In the genomic region with DNA sequence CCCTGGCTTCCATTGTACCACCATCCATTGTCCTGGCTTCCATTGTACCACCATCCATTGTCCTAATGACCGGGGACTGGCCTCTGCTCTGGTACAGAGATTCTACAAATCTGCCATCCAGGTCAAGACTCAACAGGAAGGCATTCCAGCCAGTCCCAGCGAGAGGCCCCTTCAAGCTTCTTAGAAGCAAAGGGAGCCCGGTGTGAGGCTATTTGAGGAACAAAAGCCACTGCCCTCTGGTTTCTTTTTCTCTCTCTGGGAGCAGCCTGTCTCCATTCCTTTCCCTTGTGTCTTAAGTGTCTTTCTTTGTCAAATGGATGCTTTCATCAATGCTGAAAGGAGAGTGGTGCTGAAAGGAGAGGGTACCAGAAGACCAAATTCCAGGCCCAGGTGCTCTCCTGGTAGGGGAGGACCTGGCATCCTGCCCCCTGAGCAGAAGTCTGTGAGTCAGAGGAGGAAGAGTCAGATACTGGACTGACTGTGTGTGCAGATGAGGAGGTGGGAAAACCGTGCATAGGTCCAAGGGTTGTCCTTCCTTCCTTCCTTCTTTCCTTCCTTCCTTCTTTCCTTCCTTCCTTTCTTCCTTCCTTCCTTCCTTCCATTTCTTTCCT, we compare ENCODE assay signal across 16 mouse cellular contexts. TPM values are rescaled to one million over a fixed set of nuclear protein-coding genes. Genes with fewer than 3 reads are reported as not detected.
A peak's percentile ranks its signal among the peaks of the same experiment; 100 is the strongest.
DNase-seq lines count a peak whose midpoint lies in the region; ATAC-seq and TF ChIP-seq lines count a peak whose summit lies in the region.
"Had no signal": no experiment of that assay in that cellular context is flagged by ENCODE, and none has a peak within 500 bp of the region (broad histone marks: within the 10 kb centered on the region; RNA-seq: fewer than 3 reads in every experiment).

No protein-coding gene starts in this region.

- H3K27ac ChIP-seq in hindbrain, embryonic 11.5 days (ENCODE audit: low read depth, low read length): no peak overlapping the region
- H3K27ac ChIP-seq in hindbrain, postnatal 0 days: no peak overlapping the region
- H3K27ac ChIP-seq: hindbrain, embryonic 12.5 days; intestine, embryonic 15.5 days; midbrain, embryonic 13.5 days had no signal

- WGBS in hindbrain, embryonic 11.5 days: 9% methylated on average over 4 of the region's 4 CpGs
- WGBS in hindbrain, postnatal 0 days: 9% methylated on average over 4 of the region's 4 CpGs

- no peaks in the 10 kb centered on the region for H3K4me1 ChIP-seq in hindbrain, embryonic 11.5 days (replicated peaks; ENCODE audit: control insufficient read depth, insufficient read depth, low read length)
- H3K4me1 ChIP-seq in hindbrain, postnatal 0 days (ENCODE audit: insufficient read depth, low read length): no peaks in the 10 kb centered on the region
- H3K4me1 ChIP-seq: intestine, embryonic 15.5 days had no signal

- H3K4me3 ChIP-seq in hindbrain, embryonic 11.5 days (ENCODE audit: low read depth, low read length): no peak overlapping the region
- H3K4me3 ChIP-seq in hindbrain, postnatal 0 days (ENCODE audit: low read length): no peak overlapping the region
- H3K4me3 ChIP-seq: hindbrain, embryonic 12.5 days; intestine, embryonic 15.5 days; midbrain, embryonic 13.5 days had no signal

- H3K36me3 ChIP-seq in hindbrain, embryonic 11.5 days (ENCODE audit: control insufficient read depth, insufficient read depth, low read length): no peaks in the 10 kb centered on the region
- no peaks in the 10 kb centered on the region for H3K36me3 ChIP-seq in hindbrain, postnatal 0 days (ENCODE audit: insufficient read depth, low read length)
- H3K36me3 ChIP-seq: hindbrain, embryonic 12.5 days; intestine, embryonic 15.5 days; midbrain, embryonic 13.5 days had no signal

- intact Hi-C loops in gastrocnemius, postnatal 14 days (cut with DNase I; ENCODE audit: low total_unique reads): no loop called here

- H3K4me2 ChIP-seq in hindbrain, embryonic 11.5 days (replicated peaks; ENCODE audit: low read depth, low read length): no peak overlapping the region
- no peak overlapping the region for H3K4me2 ChIP-seq in hindbrain, postnatal 0 days (ENCODE audit: low read depth, low read length)
- H3K4me2 ChIP-seq: hindbrain, embryonic 12.5 days; intestine, embryonic 15.5 days; midbrain, embryonic 13.5 days had no signal

- DNase-seq in hindbrain, embryonic 11.5 days (ENCODE audit: low spot score): peak; percentile 18
- no peak for DNase-seq in hindbrain, postnatal 0 days (ENCODE audit: low spot score)
- DNase-seq in Muller cell, postnatal 12 days (ENCODE audit: inconsistent ontology term): peak; percentile 73
- peak; percentile 74 for DNase-seq in cerebellum, postnatal 14 days
- peak; percentile 28 for DNase-seq in mesoderm, embryonic 11.5 days (ENCODE audit: low read depth, low spot score)
- no peak for DNase-seq in gastrocnemius, postnatal 14 days
- DNase-seq in adrenal gland, postnatal 36 days: no peak
- DNase-seq: gastrocnemius, postnatal 25 days; layer of hippocampus, postnatal 36 days; left cerebral cortex, postnatal 4 days; lung, adult 2 months; lung, postnatal 36 days had no signal

- no peak overlapping the region for H3K9ac ChIP-seq in hindbrain, embryonic 11.5 days (ENCODE audit: low read depth, low read length)
- no peak overlapping the region for H3K9ac ChIP-seq in hindbrain, postnatal 0 days (replicated peaks; ENCODE audit: low read length)
- H3K9ac ChIP-seq: hindbrain, embryonic 12.5 days; intestine, embryonic 15.5 days; midbrain, embryonic 13.5 days had no signal

- H3K9me3 ChIP-seq in hindbrain, embryonic 11.5 days (ENCODE audit: control insufficient read depth, low read length): no peaks in the 10 kb centered on the region
- H3K9me3 ChIP-seq in hindbrain, postnatal 0 days (ENCODE audit: low read length): no peaks in the 10 kb centered on the region
- H3K9me3 ChIP-seq: hindbrain, embryonic 12.5 days; intestine, embryonic 15.5 days; midbrain, embryonic 13.5 days had no signal

- no peaks in the 10 kb centered on the region for H3K27me3 ChIP-seq in hindbrain, embryonic 11.5 days (ENCODE audit: control insufficient read depth, insufficient read depth, low read length)
- no peaks in the 10 kb centered on the region for H3K27me3 ChIP-seq in hindbrain, postnatal 0 days (ENCODE audit: insufficient read depth, low read length)
- H3K27me3 ChIP-seq: hindbrain, embryonic 12.5 days; intestine, embryonic 15.5 days; midbrain, embryonic 13.5 days; Patski had no signal

- no peak for TF ChIP-seq CTCF in hindbrain, postnatal 0 days (IDR thresholded peaks at IDR 0.05; ENCODE audit: low read depth)

- ATAC-seq in hindbrain, embryonic 11.5 days (ENCODE audit: low FRiP score): no peak
- ATAC-seq in hindbrain, postnatal 0 days: no peak
- ATAC-seq: intestine, embryonic 15.5 days; midbrain, embryonic 13.5 days; Patski had no signal

RNA-seq across cellular contexts. Expression of a gene that starts 16.8 kb away (rescaled TPM):
- 59.3 and 65.9 TPM in 2 replicates for polyA plus RNA-seq in hindbrain, embryonic 11.5 days (2014; fragmentation: Nextera tagmentation; extraction: Ambion mirVana)
- total RNA-seq in hindbrain, postnatal 0 days (2014; rRNA removed): 32.9 and 40.4 TPM in 2 replicates
- 35.7 and 35.9 TPM in 2 replicates for polyA plus RNA-seq in hindbrain, postnatal 0 days (2015; fragmentation: Nextera tagmentation; extraction: Ambion mirVana)
- 10 to 100 TPM; 15.4 to 26.5 TPM for total RNA-seq in gastrocnemius, postnatal 14 days (2021)
- 10 to 100 TPM; 20.2 to 25.1 TPM for total RNA-seq in adrenal gland, postnatal 36 days (2021)

Comparison
In these comparisons a context has a peak if more than half of its experiments do, and no peak if none do; other contexts are left out.
1. DNase-seq: peak in hindbrain, embryonic 11.5 days (single experiment), Muller cell, postnatal 12 days (single experiment), cerebellum, postnatal 14 days (2 of 2) and mesoderm, embryonic 11.5 days (single experiment); none in hindbrain, postnatal 0 days (single experiment), gastrocnemius, postnatal 14 days (single experiment) and adrenal gland, postnatal 36 days (0 of 2).